Mouse (Mus musculus) liver, adult (tissue): ENCODE data around the gene Ubl4a.

Source experiments
- GATA4 ChIP-seq: IDR thresholded peaks from 2 replicates; pipeline ENCODE4 v1.6.1; 2014; ENCODE audit warnings: mild to moderate bottlenecking, low read length; ENCODE audit not compliant: insufficient replicate concordance

Ubl4a gene

DNA sequence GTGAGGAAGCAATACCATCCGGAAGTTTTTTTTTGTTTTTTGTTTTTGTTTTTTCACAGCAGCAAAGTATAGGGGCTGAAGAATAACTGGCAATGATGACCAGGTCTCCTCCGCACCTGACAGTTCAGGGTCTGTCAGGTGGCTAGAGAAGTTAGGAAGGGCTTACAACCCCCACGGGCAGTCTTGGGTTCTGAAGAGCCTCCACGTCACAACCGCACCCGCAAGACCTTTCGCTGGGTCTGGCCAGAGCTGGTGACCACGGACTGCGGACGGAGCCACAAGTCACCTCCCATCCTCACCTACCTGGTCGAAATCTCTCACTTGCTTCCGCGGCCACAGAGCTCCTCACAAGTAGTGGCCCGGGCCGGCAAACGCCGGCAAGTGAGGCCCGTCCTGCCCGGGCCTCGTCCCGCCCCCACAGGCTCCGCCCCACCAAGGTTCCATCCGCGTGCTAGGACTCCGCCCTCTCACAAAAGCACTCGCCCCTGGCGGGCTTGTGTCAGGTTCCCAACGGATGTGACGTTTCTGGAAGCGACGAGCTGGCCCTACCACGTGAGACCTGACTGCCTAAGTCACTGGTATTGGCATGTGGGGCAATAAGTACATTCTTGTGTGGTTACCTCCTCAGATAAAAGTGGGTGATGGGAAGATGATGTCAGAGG is at the start of gene Ubl4a, which contains the start of gene Slc10a3:
Gene Ubl4a, minus strand, starts transcription at position 331 of the 662 bp plus-strand sequence.
Gene Slc10a3, minus strand, starts transcription at position 462 of the 662 bp plus-strand sequence.
- TF ChIP-seq GATA4, result no peak

DNA sequence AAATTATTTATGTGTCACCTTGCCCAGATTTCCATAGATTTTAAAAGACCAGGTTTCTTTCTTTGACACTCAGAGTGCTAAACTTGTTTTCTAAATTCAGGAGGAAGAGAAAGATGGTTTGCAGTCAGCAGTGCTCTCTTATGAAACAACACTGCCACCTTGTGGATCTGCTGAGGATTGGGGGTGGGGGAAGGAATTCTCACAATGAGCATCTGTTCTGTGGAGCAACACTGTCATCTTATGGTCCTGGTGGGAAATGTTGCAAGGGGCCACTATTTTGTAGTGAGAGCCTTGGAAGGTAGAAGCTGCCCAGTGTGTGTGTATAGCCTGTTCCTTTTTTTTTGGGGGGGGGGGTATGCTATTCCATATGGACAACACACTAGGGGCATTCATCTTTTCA is 40.4 kb upstream of the Ubl4a start:
- TF ChIP-seq GATA4, result no peak

DNA sequence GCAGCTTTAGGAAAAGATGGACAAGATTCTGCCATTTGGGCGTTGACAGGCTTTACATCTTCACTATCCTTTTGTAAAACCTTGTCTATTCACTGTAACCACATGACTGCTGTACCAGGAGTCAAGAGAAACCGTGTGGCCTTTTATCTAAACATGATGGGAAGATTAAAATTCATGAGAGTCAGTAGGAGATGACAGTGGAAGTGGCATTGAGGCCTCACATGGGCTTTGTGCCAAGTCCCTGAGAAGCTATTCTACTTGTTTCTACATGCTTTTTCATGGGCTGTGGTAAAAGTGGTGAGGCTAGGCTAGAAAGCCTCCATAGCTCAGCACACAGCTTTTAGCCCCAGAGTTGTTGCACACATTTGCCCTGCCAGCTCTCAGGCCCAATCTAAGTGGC is 35.3 kb upstream of the Ubl4a start:
- TF ChIP-seq GATA4, result no peak

DNA sequence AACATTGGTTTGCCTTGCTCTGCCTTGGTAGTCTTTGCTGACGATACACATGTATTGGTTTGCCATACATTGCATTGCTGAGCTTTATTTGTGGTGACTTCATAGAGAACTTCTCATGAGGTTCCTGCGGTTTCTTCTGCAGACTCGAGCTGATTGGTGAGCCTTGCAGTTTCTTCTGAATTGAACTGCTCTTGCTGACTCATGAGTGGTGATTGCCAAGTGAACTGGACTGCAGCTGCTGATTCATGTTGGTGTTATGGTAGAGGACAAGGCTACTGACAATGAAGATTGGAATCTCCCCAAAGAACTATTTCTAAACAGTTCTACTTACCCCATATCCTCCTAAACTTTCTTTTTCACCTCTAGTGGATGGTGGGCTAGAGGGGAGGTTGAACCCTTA is 27.1 kb upstream of the Ubl4a start:
- TF ChIP-seq GATA4, result no peak

DNA sequence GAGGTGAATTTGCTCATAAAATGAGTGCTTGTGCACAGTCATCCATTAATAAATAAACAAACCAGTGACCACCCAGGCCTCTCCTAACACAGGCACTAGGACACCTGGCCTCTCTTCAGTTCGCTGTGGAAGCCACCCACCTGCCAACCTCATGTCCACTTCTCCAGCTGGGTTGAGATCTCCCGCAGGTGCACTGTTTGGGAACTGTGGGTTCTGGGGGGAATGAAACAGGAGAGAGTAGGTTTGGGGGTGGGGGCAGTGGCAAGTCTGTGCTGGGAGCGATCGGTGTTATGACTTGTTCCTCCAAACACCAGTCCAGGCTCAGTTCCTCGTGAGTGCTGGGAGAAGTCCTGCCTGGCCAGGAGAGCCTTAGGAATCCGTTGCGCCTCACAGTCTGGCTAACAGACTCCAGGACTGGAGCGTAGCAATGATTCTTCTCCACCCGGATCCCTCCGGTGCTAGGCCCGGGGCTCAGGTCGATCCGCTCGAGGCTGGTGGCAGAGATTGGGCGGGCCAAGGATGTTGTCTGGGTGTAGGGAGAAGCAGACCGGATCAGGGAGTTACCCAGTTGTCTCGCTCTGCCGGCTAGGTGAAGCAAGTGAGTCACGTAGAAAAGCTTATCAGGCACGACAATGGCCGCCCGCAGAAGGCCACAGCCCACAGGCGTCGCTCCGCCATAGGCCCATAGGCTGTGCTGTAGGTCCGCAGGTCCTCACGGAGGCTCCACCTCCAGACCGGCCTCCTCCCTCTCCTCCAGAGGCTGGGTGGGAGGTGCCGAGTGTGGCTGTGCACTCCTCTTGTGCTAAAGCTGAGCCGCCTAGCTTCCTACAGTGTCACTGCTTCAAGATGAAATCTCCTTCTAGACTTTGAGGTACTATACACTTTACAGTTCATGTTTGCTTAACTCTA is 19.8 kb upstream of the Ubl4a start, which contains the start of the genes Fam3a and Ikbkg:
Gene Fam3a, minus strand, starts transcription at position 738 of the 909 bp plus-strand sequence.
Gene Ikbkg, plus strand, starts transcription at position 756 of the 909 bp plus-strand sequence.
- peak; percentile 88; the same call in 1 of the 2 replicates for TF ChIP-seq GATA4

DNA sequence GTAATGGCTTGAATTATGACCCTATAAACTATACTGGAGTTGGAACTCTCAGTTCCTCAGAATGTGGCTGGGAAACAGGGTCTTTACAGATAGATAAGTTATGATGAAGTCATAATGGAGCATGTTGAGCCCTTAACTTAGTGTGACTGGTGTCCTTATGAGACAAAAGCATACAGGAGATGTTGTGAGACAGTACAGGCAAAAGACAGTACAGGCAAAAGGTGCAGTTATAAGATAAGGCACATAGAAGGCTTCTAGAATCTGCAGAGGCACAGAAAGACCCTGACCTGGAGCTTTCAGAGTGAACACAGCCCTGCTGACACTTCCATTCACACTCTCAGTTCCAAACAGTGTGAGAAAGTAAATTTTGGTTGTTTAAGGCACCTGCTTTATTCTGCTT is 15.1 kb upstream of the Ubl4a start:
- no peak for TF ChIP-seq GATA4

DNA sequence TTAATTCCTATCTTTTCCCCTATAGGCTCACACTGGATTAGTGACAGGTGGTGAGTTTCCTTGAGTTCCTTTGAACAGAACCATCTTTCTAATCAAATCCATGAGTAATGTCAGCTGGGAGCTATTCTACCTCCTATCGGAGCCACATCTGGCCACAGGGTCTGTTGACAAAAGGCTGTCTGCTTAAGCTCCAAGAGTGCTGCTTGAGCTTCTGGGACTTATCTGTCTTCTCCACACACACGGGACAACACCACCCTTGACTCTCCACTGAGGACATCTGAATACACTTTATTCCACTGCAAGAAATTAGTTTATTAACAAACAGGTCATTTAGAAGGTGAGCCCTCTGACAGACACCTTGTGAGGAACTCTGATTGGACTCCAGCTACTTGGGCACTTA is 11.4 kb upstream of the Ubl4a start:
- no peak for TF ChIP-seq GATA4

DNA sequence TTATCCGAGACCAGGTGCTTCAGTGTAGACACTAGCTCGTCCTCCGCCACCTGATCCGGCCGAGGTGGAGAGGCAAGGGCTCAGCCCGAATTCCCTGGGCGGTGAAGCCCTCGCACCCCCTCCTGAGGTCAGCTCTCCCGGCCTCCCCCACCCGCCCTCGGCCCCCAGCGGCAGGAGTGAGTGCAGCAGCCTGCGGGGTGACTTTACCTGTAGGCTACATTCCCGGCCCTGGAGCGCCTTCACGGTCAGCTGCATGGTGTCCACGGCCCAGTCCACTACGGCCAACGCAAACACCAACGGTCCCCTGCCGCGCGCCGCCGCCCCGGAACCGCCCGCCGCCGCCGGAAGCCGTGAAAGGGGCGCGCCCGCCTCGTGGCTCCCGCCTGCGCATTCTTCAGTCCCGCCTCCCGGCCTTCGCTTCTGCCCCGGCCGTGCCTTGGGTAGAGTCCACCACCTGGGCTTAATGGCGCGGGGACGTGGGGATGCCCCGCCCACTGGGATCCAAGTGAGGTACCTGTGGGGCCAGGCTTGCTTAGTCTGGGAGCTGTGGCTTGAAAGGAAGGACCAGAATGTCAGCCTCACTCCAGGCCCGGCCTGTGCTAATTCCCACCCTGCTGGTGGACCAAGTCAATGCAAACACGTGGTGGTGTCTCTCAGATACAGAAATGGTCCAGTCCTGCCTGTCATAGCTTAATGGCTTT is 4.7 kb downstream of the Ubl4a start:
- no peak for TF ChIP-seq GATA4

DNA sequence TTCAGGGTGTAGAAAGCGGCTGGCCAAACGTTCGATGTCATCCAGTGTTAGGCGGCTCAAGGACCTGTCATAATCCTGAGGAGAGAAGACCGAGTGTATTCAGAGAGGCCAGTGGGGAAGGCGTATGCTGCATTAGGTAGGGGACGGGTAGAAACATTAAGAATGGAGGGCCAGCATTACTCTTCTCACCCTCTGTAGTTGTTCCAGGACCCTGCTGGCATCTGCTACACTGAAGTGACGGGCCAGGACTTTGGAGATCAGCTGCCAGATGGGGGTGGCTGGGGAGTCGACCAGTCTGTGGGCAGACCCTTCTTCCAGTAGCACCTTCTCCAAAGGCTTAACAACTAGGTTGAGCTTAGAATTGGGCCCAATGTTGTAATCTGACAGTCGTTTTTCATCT is 5.5 kb downstream of the Ubl4a start:
- no peak for TF ChIP-seq GATA4

DNA sequence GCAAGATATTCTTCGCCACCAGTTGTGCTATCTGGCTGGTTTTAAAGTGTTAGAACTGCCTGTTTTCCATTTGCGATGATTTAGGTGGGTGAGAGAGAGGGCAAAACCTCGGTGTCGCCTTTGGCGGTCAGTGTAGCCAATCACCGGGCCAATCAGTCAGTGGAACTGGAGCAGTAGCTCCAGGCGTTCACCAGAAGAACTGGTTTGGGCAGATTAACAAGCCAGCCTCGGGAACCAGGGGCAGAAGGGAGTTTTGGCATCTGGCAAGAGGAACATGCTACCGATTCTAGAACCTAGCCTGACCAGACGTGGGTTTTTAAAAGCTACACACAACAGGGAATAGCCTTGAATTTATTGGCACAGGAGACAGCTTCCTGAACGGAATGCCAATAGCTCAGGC is 13.8 kb downstream of the Ubl4a start:
- no peak for TF ChIP-seq GATA4

DNA sequence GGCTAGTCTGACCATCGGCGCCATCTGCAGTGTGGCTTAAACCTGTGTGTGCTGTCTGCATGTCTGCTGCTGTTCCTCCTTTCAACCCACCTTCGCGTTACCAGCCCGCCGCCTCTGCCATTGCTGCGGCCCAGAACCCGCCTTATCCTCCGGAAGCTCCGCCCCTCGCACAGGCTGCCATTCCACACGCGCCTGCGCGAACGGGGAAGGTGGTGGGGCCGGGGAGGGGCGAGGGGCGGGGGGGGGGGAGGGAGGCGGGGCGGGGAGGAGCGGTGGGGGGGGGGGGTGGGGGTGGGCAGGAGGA is 19.6 kb downstream of the Ubl4a start, which contains the start of gene Lage3:
Gene Lage3, minus strand, starts transcription at position 152 of the 304 bp plus-strand sequence.
- no peak for TF ChIP-seq GATA4

DNA sequence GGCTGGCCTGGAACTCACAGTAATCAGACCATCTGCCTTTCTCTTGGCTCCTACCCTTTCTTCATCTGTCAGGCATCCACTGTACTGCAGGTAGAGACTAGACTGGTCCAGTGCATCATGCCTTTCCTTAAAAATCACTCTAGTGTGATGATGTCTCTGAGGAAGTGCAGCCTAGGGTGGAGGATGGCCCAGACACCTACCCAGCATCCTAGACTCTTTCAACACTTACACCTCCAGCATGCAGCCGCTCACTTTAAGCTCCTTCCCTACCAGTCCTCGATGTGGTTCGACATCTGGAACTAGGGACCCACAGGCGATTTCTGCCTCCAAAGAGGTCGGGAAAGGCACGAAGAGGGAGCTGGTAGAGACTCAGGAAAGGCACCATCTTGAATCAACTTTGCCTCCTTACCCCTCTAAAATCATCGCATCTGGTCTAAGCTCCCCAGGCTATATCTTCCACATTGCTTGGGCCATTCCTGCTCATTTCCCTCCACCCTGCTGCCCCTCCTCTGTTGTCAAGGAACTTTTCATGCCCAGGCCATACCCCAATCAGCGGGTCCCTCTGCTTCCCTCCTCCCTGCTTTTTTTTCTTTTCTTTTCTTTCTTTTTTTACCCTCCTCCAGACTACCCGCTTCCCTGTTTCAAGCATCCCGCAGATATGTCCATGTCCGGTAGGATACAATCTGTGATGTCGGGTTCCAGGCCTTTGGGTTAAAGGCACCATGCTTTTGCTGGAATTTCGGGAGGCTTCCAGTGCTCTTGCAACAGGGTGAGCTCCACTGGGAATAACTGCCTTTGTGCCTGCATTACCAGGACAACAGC is 20.2 kb downstream of the Ubl4a start:
- TF ChIP-seq GATA4, result no peak

DNA sequence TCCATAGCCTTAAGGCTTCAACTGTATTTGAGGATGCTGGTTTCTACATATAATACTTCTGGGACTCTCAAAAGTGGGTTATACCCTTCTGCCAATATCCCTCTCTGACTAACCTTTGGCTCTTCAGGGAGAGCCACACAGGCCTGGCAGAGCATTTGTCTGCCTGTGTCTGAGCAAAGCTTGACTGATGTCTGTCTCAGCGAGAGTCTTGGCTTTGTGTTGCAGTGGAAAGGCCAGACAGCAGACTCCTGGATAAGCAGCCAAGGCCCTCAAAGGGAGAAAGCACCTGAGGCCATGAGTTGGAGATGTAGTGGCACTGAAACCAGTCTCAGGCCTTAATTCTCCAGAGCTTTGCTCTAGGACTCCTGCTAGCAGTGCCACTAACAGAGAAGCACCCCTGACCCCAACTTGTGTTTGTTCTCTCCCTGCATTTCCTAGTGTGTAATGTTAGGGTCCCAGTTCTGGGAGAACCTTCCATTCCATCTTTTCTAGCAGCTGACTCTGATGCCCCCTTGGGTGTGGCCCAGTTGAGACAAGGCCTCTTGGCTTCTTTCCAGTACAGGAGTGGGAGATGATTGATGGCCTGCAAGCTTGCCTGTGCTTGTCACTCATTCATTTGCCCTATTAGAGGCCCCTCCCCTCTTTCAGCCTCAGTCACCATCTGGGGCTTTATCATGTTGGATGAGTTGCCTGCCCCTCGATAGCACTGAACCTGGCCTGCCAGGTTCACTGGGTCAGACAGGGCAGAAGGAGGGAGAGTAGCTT is 42.7 kb downstream of the Ubl4a start:
- TF ChIP-seq GATA4, result no peak

DNA sequence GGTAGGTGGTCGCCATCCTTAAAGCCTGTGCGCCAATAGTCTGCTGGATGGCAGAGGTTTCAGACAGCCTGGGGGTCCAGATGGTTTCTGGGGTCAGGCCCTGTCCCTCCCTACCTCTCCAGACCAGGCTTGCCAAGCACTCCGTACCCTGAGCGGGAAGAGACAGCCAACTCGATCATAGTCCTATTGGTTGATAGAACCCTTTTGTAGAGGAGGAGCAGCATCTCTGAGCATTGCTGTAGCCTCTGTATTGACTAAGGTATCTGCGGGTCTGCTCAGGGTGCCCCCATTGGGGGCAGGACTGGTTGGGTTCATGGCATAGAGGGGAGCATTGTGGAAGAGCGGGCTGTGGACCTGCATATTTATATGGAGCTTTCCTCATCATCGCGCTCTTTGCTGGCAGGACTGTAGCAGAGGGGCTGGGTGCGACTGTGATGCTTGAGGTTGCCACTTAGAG is 43.8 kb downstream of the Ubl4a start:
- no peak for TF ChIP-seq GATA4
